Mouse (Mus musculus): ENCODE measurements at regions not wholly inside any gene's neighbourhood (a gene's known extent, or its start where the extent isn't known, plus 50 kb on each side); places are given as distances from the start of the nearest gene placed in this dataset.

DNA sequence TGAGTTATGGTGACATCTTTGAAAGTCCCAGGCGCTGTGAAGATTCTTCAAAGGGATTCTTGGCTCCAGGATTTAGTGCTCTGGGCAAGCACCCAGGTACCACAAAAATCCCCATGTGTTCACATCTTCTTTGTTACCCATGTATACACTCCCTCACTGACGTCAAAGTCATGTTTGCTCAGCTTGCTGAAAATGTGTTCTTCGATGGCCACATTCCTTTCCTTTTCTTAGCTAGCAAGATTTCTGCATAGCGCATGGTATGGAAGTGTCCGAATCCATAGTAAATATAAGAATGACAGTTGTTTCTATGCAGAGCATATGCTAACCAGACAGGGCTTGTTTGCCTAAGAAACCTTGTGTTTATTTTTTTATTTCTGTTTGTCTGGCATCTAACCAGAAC lies 202.2 kb upstream of the Tbx18 start:
- H3K4me1 ChIP-seq (replicated peaks; ENCODE audit: control insufficient read depth, insufficient read depth, low read length): no peaks in the 10 kb centered on the region
- DNase-seq: no peak
- no peak overlapping the region for H3K27ac ChIP-seq (ENCODE audit: control insufficient read depth, insufficient read depth, low read length)
- H3K4me3 ChIP-seq (ENCODE audit: control insufficient read depth, insufficient read depth, low read length): no peak overlapping the region
- no peaks in the 10 kb centered on the region for H3K36me3 ChIP-seq (ENCODE audit: control insufficient read depth, insufficient read depth, low read length)
- 89% methylated on average over 5 of the region's 5 CpGs for WGBS
- TF ChIP-seq POLR2A (IDR thresholded peaks at IDR 0.05; ENCODE audit: control insufficient read depth, extremely low read depth, insufficient read depth, low read length, poor library complexity) (no peak), CTCF (IDR thresholded peaks at IDR 0.05; ENCODE audit: borderline replicate concordance, control insufficient read depth, extremely low read depth, insufficient read depth, low read length, poor library complexity) (no peak)
- no peaks in the 10 kb centered on the region for H3K27me3 ChIP-seq (ENCODE audit: control insufficient read depth, insufficient read depth, low read length)

DNA sequence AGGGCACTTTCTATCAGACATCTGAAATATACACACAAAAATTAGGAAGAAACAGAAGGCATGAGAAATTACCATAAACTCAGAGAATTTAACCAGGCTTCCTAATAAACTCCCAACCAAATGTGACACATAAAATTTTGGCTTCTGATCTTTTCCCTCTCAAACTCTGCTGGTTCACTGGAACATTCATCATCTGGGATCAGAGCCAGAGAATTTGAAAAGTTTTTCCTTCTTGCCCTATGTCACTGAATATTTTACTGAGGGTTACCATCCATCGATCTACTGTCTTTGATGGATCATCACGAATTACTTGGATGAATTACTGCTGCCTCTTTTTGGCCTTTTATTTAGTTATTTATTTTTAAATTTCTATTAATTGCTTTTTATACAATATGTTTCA lies 221.4 kb upstream of the Tbx18 start:
- H3K36me3 ChIP-seq (ENCODE audit: control insufficient read depth, insufficient read depth, low read length): no peaks in the 10 kb centered on the region
- no peak for DNase-seq
- no peak overlapping the region for H3K27ac ChIP-seq (ENCODE audit: control insufficient read depth, insufficient read depth, low read length)
- no peak overlapping the region for H3K4me3 ChIP-seq (ENCODE audit: control insufficient read depth, insufficient read depth, low read length)
- WGBS: 99% methylated on average over 2 of the region's 2 CpGs
- H3K27me3 ChIP-seq (ENCODE audit: control insufficient read depth, insufficient read depth, low read length): no peaks in the 10 kb centered on the region
- no peak for TF ChIP-seq CTCF (IDR thresholded peaks at IDR 0.05; ENCODE audit: borderline replicate concordance, control insufficient read depth, extremely low read depth, insufficient read depth, low read length, poor library complexity)
- no peak for TF ChIP-seq POLR2A (IDR thresholded peaks at IDR 0.05; ENCODE audit: control insufficient read depth, extremely low read depth, insufficient read depth, low read length, poor library complexity)
- no peaks in the 10 kb centered on the region for H3K4me1 ChIP-seq (replicated peaks; ENCODE audit: control insufficient read depth, insufficient read depth, low read length)

DNA sequence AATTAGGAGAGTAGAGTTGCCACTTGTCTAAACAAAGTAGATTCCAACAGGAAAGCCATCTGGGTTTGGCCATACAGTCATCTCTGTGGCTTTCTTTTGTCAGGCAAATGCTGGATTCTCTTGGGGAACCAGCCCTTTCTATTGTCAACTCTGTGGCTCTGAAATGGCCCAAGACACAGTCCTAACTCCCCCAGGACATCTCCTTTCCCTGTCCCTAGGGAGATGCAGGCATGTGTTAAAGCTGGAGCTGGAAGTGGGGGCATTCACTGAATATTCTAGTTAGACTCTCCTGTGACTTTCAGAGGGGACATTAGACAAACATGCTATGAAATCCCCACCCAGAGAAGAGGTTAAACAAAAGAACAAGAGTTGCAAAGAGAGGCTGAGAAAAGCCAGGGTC lies 223.9 kb upstream of the Tbx18 start:
- H3K27me3 ChIP-seq (ENCODE audit: control insufficient read depth, insufficient read depth, low read length): no peaks in the 10 kb centered on the region
- TF ChIP-seq CTCF (IDR thresholded peaks at IDR 0.05; ENCODE audit: borderline replicate concordance, control insufficient read depth, extremely low read depth, insufficient read depth, low read length, poor library complexity) (no peak), POLR2A (IDR thresholded peaks at IDR 0.05; ENCODE audit: control insufficient read depth, extremely low read depth, insufficient read depth, low read length, poor library complexity) (no peak)
- no peaks in the 10 kb centered on the region for H3K36me3 ChIP-seq (ENCODE audit: control insufficient read depth, insufficient read depth, low read length)
- H3K4me1 ChIP-seq (replicated peaks; ENCODE audit: control insufficient read depth, insufficient read depth, low read length): no peaks in the 10 kb centered on the region
- H3K27ac ChIP-seq (ENCODE audit: control insufficient read depth, insufficient read depth, low read length): no peak overlapping the region
- no peak for DNase-seq
- H3K4me3 ChIP-seq (ENCODE audit: control insufficient read depth, insufficient read depth, low read length): no peak overlapping the region

DNA sequence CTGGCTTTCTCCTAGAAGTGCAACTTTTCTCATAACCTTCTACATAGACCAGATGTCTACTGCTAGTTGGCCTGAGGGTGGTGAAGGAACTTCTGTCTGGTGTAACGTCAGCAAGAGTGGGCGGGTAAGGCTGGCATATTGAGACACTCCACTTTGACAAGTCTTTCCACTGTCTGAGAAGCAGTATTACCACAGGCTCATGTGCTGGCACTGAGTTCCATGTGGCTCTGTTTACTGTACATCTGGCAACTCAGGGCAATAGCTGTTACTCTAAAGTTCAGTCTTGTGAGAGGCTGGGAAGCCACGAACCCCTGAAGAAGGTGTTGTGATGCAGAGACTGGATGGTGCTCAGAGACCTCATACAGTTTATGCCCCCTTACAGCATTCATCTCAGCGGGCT lies 230.7 kb upstream of the Tbx18 start:
- TF ChIP-seq CTCF (IDR thresholded peaks at IDR 0.05; ENCODE audit: borderline replicate concordance, control insufficient read depth, extremely low read depth, insufficient read depth, low read length, poor library complexity) (no peak), POLR2A (IDR thresholded peaks at IDR 0.05; ENCODE audit: control insufficient read depth, extremely low read depth, insufficient read depth, low read length, poor library complexity) (no peak)
- WGBS: 85% methylated on average over 4 of the region's 4 CpGs
- DNase-seq: no peak
- Histone ChIP-seq H3K27ac (ENCODE audit: control insufficient read depth, insufficient read depth, low read length) (no peak overlapping the region), H3K27me3 (ENCODE audit: control insufficient read depth, insufficient read depth, low read length) (no peaks in the 10 kb centered on the region), H3K36me3 (ENCODE audit: control insufficient read depth, insufficient read depth, low read length) (no peaks in the 10 kb centered on the region), H3K4me3 (ENCODE audit: control insufficient read depth, insufficient read depth, low read length) (no peak overlapping the region), H3K4me1 (replicated peaks; ENCODE audit: control insufficient read depth, insufficient read depth, low read length) (no peaks in the 10 kb centered on the region)

DNA sequence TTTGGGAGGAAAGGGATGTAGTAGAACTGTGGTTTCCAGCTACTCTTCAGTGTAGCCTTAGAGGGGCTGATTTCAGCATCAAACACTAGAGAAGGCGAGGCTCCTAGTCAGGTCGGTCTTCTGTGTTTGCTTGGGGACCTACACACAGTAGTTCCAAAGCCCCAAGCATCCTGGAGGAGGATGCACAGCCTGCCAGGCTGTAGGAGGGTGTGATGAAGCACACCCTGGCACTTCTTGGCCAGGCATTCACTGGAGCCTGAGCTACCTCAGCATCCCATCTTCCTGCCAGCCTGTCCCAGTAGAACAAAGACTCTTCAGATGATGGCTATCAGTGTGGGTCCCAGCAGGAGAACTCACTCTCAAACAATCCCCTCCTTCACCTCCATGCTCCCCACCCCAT lies 233.4 kb upstream of the Tbx18 start:
- Histone ChIP-seq H3K36me3 (ENCODE audit: control insufficient read depth, insufficient read depth, low read length) (no peaks in the 10 kb centered on the region), H3K4me1 (replicated peaks; ENCODE audit: control insufficient read depth, insufficient read depth, low read length) (no peaks in the 10 kb centered on the region), H3K4me3 (ENCODE audit: control insufficient read depth, insufficient read depth, low read length) (no peak overlapping the region), H3K27ac (ENCODE audit: control insufficient read depth, insufficient read depth, low read length) (no peak overlapping the region), H3K27me3 (ENCODE audit: control insufficient read depth, insufficient read depth, low read length) (no peaks in the 10 kb centered on the region)
- DNase-seq: no peak
- 74% methylated on average over 2 of the region's 2 CpGs for WGBS
- TF ChIP-seq CTCF (IDR thresholded peaks at IDR 0.05; ENCODE audit: borderline replicate concordance, control insufficient read depth, extremely low read depth, insufficient read depth, low read length, poor library complexity) (no peak), POLR2A (IDR thresholded peaks at IDR 0.05; ENCODE audit: control insufficient read depth, extremely low read depth, insufficient read depth, low read length, poor library complexity) (no peak)

DNA sequence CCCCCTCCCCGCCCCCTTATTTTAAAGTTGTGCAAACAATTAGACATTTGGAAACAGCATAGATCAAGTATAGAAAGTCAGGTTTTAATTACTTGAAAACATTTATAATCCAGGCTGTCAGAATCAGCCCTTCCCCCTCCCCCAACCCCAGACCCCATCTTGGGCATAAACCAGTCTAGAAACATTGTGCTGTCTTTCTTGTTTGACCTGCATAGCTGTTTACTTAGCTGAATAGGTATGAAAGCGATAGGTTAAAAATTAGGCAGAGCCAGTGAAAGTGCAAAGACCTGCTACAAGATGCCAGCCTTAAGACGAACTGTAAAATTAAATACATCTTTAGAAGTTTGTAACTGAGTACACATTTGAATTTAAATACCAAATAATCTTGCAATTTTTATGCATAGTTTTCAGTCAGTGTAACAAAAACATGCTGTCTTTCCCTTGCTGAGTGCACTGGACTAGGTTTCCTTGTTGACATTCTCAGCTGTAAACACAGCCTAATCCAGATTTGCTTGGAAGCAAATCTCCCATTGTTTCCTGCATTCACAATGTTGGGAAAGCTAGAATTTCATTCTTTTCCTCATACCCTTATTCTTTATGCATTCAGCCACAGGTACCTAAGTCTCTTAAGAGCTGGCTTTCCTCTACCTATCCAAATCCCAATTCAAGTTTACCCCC lies 234.2 kb upstream of the Tbx18 start:
- TF ChIP-seq CTCF (IDR thresholded peaks at IDR 0.05; ENCODE audit: borderline replicate concordance, control insufficient read depth, extremely low read depth, insufficient read depth, low read length, poor library complexity) (no peak), POLR2A (IDR thresholded peaks at IDR 0.05; ENCODE audit: control insufficient read depth, extremely low read depth, insufficient read depth, low read length, poor library complexity) (no peak)
- 92% methylated on average over 3 of the region's 3 CpGs for WGBS
- Histone ChIP-seq H3K4me3 (ENCODE audit: control insufficient read depth, insufficient read depth, low read length) (no peak overlapping the region), H3K4me1 (replicated peaks; ENCODE audit: control insufficient read depth, insufficient read depth, low read length) (no peaks in the 10 kb centered on the region), H3K27me3 (ENCODE audit: control insufficient read depth, insufficient read depth, low read length) (no peaks in the 10 kb centered on the region), H3K27ac (ENCODE audit: control insufficient read depth, insufficient read depth, low read length) (no peak overlapping the region), H3K36me3 (ENCODE audit: control insufficient read depth, insufficient read depth, low read length) (no peaks in the 10 kb centered on the region)
- DNase-seq: no peak

Measured in thymus, adult 2 months (tissue).